Mouse (Mus musculus) inflammation-experienced regulatory T-cells, adult 6 months (primary cell): ENCODE measurements at regions not wholly inside any gene's neighbourhood (a gene's known extent, or its start where the extent isn't known, plus 50 kb on each side); places are given as distances from the start of the nearest gene placed in this dataset.

Experiments used
- ATAC-seq: one replicate; pipeline ENCODE4 v1.8.0; 2017

- ATAC-seq, result no peak
Observed at GRCm38 (mm10) chr2:50627501-50627900, 330.9 kb upstream of the Mmadhc start.

- no peak for ATAC-seq
Observed at GRCm38 (mm10) chr2:50625233-50625749, 328.7 kb upstream of the Mmadhc start.

GRCm38 (mm10) chr2:50609086-50609485, 312.5 kb upstream of the Mmadhc start:
- no peak for ATAC-seq

GRCm38 (mm10) chr2:50589195-50589594, 292.6 kb upstream of the Mmadhc start:
- ATAC-seq, result no peak

DNA sequence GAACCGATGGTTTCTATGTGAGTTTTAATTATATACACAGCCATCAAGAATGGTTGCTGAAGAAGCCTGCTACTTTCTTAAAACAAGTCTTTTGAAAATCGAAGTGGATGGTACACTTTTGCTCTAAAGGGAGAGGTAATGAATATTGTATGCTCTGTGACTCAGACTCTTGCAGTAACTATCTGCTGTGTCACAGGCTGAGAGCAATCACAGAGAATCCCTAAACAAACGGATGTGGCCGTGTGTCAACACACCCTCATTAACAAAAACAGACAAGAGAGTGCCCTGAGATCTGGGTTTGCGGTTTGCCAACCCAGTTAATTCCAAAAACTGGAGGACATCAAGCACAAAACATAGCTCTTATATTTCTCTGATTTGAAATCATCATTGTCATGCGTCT, 292.1 kb upstream of the Mmadhc start:
- no peak for ATAC-seq

DNA sequence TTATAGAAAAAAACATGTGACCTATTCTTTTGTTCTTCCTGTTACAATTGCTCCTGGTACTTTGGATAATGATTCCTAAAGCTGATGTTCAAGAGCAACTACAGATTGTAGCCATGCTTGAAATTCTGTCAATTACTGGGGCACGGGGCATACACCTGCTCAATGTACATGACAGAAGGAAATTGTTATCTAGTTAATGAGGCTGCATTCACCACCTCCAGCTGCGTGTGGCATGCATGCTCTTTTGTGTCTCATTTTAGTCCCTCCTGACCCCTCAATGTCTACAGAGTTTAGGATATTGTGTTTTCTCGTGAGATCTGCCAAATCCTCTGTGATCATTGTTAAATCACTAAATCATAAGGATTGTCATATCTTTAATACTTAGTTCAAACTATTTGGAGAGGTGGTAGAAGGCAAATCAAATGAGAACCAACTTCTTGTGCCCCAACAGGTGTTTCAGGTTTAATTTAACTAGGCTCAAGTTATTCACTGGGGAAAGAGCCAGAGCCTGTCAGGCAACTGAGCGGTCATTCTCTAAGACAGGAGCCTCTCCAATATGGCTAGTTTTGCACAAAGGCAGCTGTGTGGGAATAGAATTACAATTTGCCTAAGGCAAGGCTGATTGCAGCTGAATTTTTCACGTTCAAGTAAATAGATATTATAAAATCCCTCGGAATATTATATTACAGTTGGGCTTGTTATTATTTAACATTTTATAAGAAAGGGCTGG, 289.9 kb upstream of the Mmadhc start:
- ATAC-seq, result no peak

GRCm38 (mm10) chr2:50579620-50580019, 283.0 kb upstream of the Mmadhc start:
- no peak for ATAC-seq

DNA sequence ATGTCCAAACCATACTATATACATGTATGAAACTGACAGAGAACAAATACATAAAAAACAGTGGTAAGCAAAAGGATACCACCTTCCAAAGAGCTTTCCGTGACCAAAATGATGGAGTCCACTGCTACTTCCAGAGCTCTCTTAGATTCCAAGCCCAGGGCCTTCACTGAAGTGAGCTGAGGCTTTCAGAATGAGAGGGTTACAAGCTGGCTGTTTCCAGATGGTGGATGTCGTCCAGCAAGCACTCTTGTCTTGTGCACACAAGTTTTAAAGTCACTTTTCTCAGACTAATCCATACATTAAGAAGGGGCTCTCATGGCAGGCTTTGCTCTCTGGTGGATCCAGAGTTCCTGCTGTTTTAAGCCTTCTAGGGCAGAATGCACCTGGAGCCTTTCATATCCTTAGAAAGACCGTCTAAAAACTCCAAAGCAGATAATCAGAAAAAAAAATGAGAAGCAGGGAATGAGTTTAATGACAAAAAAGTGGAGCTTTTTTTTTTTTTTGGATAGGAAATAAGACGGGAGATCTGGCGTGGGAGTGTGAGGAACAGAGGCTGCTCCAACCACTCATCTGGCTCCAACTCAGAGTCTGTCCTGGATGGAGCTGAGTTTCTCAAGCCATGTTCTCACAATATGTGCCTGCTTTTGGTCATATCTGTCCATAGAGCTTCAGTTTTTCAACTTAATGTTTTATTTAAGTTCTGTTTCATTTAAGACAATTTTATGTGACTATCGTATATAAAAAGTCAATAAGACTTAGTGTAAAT, 281.9 kb upstream of the Mmadhc start:
- ATAC-seq, result no peak

DNA sequence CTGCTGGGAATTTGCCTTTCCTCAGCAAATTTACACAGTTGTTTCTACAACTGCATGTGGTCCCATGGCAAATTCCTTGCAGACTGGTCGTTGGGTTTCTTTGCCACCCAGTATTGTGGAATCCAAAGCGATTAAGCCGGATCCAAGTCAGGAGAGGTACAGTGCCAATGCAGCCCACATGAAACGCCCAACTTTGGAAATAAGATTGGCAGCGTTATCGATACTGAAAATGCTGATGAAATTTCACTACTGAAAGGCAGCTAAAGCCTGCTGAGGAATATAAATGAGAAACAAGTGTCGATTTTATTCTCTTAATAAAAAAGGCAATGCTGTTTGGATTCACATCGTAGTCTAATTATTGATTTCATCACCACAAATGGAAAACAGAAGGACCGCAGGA, 281.1 kb upstream of the Mmadhc start:
- no peak for ATAC-seq

DNA sequence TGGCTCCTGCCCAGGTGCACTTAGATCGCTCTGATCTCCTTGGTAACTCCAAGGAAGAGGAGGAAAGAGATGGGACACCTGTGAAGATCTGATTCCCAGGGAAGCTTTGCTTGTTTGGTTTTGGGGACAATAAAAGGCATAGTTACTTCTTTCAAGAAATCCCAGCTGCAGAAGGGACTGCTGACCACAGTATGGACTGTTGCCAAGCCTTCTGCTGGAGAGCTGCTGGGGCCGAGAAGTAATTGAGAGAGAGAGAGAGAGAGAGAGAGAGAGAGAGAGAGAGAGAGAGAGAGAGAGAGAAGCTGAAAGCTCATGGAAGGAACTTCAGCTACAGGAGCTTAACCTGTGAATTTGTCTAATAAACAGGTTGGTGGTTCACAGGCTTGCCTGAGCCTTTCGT, 276.9 kb upstream of the Mmadhc start:
- ATAC-seq, result no peak

GRCm38 (mm10) chr2:50571021-50571420, 274.4 kb upstream of the Mmadhc start:
- no peak for ATAC-seq

GRCm38 (mm10) chr2:50569502-50570285, 273.1 kb upstream of the Mmadhc start:
- ATAC-seq, result no peak

GRCm38 (mm10) chr2:50568777-50569501, 272.3 kb upstream of the Mmadhc start:
- ATAC-seq, result no peak

DNA sequence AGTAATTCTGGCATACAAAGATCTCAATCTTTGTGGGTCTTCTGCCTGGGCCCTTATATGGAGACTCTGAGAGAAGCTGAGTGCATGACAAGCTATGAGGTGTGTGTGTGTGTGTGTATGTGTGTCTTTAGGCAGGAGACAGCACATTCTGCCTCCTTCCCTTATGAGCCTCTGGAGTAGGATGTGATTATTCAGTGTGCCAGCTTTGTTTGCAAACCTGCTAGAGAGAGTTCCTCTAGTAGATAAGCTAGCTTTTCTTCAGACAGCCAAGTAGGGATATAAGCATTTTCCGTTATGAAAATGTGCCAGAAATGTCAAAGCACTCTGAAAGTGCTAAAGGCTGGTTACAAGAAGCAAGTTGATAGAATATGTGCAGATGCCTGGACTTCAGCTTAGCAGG, 270.9 kb upstream of the Mmadhc start:
- ATAC-seq, result no peak

DNA sequence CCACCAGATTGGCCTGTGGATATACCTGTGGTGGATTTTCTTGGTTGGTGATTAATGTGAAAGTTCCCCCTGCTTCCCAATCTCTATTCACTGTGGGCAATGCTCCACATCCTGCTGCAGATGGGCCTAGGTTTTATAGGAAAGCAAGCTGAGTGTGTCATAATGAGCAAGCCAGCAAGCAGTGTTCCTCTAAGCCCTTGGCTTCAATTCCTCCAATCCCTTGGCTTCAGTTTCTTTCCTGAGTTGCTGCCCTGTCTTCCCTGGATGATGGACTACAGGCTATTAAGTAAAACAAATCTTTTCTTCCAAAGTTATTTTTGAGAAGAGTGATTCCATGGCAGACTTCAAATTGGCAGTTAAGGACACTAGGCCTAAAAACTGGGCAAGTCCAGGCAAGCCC, 257.4 kb upstream of the Mmadhc start:
- ATAC-seq, result no peak

DNA sequence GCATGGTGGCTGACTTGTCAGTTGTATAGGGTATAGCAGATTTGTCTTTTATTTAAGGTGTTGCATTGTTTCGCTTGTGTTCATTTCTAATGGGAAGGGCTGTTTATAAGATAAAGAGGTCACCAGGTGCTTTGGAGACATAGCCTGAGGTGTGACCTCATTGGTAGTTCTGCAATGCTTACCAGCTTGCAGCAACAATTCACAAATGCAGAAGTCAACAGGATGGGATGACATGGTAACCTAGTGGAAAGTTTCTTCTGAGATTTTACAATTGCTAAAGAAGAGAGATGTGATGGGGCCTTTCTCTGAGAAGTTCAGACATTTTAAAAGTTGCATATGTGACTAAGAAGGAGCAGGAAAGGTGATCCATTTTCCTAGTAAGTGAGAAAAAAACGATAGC, 255.8 kb upstream of the Mmadhc start:
- ATAC-seq, result no peak

DNA sequence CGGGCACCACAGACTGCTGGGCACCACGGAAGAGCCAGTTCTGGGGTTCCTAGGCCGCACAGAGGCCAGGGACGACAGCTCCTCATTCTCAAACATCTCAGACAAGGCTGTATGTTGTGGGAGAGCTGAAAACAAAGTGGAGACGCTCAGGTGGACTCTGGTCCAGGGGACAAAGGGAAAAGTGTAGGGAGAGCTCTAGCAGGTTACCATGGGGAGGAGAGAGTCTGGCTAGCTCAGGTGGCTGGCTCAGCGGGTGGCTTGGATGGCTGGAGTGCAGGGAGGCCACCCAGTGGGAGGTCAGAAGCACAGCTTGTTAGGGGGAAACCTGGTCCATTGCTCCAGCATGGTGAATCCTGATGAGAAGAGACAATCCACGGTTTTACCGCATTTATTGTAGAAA, 253.3 kb upstream of the Mmadhc start:
- no peak for ATAC-seq

DNA sequence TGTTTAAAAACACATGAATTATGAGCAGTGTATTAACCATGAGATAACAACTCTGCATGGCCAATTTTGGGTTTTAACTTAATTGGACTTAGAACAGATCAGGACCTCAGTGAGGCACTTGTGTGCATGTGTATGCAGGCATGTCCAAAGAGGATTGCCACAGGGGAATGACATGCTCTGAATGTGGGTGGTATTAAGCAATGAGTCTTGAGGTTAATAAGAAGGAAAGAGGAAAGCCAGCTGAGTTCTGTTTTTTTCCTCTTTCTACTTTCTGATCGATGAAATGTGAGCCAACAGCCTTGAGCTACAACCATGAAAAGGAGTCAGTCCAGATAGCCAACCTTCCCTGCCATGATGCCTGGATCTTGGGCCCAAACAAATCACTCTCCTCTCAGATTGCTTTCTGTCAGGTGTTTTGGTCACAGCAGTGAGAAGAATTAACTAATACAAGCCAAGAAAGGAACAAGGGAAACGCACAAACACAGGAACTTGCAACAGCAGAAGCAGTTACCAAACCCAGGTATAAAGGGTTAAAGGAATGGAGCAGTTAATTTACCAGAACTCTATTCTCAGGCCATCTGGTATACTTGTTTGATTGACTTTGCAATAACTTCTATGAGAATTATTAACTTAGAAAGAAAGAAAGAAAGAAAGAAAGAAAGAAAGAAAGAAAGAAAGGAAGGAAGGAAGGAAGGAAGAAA, 243.3 kb upstream of the Mmadhc start:
- ATAC-seq, result no peak

- ATAC-seq, result no peak
Observed at GRCm38 (mm10) chr2:50538068-50538467, 241.5 kb upstream of the Mmadhc start.

DNA sequence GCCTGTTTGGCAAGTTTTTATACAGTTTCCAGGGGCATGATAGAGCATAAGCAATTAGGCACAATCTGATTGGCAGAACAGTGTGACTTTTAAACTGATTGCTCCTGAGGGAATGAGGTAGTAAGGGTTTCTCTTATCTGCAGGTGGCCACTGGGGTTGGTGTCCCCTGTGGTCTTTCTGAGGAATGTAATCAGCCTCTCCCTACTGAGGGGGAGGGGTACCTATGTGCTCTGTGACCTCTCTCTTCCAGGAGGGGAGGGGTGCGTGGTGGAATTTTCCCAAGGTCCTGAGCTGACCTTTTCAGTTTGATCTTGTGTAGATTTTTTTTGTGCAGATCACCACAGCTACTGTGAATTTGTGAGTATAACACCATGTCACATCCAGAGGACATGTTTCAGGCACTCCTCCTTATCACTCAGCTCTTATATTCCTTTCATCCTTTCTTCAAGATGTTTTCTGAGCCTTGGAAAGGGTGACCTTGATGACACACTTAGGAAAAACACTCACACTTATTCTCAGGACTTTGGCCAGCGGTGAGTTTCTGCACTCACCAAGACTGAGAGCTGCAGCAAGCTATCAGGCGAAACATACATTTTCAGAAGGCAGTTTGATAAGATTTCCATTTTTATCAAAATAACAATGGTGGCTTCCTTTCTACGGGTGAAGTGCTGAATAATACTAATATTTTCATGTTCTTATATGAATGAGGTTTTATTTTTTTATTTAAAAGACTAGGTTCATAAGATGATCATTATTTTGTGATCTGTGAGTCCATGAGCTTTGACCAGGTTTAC, 238.7 kb upstream of the Mmadhc start:
- no peak for ATAC-seq

- ATAC-seq, result no peak
Observed at GRCm38 (mm10) chr2:50533702-50534101, 237.1 kb upstream of the Mmadhc start.
